Mouse (Mus musculus): ENCODE measurements around the gene Cant1. TPM values are rescaled to one million over a fixed set of nuclear protein-coding genes. Genes with fewer than 3 reads are reported as not detected.

Cant1 gene
- total and polyA plus RNA-seq, 3 experiments, result 28.8 to 59.5 (median 35.6) TPM

- DNase-seq, result peak; percentile 54
Observed at GRCm38 (mm10) chr11:118430291-118430885, 11.5 kb upstream of the Cant1 start.

- no peak for DNase-seq
Observed at GRCm38 (mm10) chr11:118428944-118429709, 10.2 kb upstream of the Cant1 start.

DNA sequence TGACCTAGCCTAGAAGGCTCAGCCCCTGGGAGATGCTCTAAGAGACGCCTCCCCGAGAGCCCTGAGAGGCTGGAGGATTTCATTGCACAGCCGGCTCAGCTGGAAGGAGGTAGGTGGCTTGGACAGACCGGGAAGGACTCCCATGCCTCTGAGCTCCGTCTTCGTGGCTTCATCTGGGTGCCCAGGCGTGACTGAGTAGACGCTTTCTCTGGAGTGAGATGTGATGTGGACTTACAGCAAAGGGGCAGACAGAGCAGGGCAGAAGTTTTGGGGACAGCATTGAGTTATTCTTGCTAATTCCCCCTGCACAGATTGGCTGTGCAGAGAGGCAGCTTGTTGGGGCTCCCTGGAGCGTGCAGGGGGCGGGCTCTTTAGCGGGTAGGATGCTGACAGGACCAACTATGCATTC, 9.6 kb upstream of the Cant1 start:
- DNase-seq, result peak; percentile 50

DNA sequence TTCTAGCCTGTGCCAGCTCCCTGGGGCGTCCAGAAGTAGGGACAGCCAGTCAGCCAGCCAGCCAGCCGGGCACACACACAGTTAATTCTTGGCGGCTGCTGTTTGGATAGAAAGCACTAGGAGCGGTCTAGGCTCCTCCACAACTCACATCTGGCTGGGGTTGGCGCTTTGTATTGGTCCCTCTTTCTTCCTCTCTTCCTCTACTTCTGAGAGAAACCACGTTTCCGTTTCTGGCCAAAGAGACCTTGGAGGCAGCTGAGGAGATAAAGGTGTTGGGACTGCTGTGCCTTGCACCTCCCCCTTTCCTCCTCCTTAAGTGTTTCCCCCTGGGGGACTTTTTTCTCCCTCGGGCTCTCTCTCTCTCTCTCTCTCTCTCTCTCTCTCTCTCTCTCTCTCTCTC, 9.1 kb upstream of the Cant1 start, which contains the start of gene C1qtnf1:
Gene C1qtnf1 (plus strand): TSS at position 218 of the 400 bp plus-strand sequence.
- DNase-seq, result peak; percentile 38

GRCm38 (mm10) chr11:118427266-118427779, 8.4 kb upstream of the Cant1 start:
- no peak for DNase-seq

DNA sequence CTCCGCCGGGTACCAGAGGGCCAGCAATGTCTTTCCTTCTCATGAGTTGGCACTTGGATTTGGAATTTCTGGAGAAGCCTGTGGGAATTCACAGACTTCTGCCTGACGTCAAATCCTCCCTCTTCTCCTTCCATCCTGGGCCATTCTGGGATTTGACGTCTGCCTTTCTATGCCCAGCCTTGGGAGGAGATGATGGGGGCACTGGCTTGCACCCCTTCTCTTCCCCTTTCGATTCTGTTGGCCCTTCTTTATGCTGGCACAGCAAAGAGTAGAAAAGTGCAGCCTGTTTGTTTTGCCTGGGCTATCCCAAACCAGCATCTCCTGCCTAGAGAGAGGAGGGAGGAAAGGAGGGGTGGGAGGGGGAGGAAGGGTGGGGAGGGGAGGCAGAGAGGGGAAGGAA, 7.9 kb upstream of the Cant1 start:
- no peak for DNase-seq

GRCm38 (mm10) chr11:118424621-118425335, 5.9 kb upstream of the Cant1 start:
- no peak for DNase-seq

GRCm38 (mm10) chr11:118423266-118423971, 4.5 kb upstream of the Cant1 start:
- peak; percentile 84 for DNase-seq

DNA sequence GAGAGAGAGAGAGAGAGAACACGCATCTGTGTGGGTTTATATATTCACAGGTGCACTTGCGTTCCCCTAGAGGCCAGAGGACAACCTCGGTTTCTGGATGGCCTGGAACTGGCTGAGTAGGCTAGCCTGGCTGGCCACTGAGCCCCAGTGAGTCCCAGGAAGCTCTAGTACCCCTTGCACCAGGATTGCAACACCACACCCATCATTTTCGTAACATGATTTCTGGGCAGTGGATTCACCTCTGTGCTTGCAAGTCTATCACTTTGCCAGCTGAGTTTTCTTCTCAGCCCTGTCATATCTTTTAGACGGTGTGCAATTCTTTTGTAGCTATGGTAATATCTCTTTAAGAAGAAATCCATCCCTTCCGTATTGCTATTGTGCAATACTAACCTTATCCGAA, 1.4 kb upstream of the Cant1 start:
- DNase-seq, result no peak

- DNase-seq, result no peak
Observed at GRCm38 (mm10) chr11:118418442-118418833, 448 bp downstream of the Cant1 start.

DNA sequence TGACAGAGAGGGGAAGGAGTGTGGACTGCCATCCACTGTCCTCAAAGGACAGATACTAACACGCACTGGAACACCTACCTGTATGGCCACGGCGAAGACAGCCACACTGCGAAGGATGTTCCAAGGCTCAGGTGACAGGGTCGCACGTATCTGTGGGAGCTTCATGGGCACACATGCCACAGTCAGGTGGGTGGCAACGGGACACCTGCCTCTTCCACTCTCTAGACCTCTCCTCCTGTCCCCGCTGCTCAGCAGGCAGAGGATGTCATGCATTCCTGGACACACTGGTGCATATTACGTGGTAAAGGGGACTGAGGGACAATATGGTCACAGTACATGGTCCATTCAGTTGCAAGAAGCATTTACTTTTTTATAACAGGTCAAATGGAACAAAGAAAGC, 1.4 kb downstream of the Cant1 start:
- no peak for DNase-seq

GRCm38 (mm10) chr11:118416046-118416445, 2.8 kb downstream of the Cant1 start:
- DNase-seq, result no peak

DNA sequence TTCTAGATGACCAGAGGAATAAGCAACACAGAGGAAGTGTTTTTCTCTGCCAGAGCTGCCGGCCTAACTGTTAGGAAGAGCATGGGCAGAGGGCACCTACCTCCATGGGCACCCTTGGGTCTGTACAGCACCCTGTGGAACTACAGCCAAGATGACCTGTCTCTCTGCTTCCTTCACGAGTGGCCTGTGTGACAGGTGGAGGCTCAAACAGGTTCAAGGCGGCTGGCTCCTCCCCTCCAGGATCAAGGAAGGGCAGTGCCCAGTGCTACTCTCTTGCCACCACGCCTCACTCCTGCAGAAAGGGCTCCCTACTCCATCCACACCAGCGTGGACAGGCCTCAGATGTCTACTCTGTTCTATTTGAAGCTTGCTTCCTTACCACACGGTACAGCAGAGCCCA, 3.3 kb downstream of the Cant1 start:
- no peak for DNase-seq

- DNase-seq, result no peak
Observed at GRCm38 (mm10) chr11:118414270-118414669, 4.6 kb downstream of the Cant1 start.

GRCm38 (mm10) chr11:118413055-118413454, 5.8 kb downstream of the Cant1 start:
- no peak for DNase-seq

- DNase-seq, result no peak
Observed at GRCm38 (mm10) chr11:118412601-118413000, 6.3 kb downstream of the Cant1 start.

- no peak for DNase-seq
Observed at GRCm38 (mm10) chr11:118411271-118411670, 7.6 kb downstream of the Cant1 start.

DNA sequence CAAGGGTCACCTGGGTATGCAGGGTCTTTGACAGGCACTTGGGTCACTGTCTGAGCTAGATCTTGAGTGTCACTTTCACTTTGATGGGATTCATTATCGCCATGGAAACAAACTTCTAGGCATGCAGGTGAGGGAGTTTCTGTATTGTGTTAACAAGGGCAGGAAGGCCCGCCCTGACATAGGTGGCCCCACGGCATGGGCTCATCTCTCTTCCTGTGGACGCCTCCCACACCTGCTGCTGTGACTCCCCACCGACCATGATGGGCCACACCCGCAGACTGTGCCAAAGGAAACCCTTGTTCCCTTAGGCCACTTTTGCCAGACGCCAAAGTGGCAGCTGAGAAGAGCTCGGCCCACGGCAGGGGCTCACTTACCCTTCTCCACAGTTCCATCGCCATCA, 8.4 kb downstream of the Cant1 start:
- no peak for DNase-seq

DNA sequence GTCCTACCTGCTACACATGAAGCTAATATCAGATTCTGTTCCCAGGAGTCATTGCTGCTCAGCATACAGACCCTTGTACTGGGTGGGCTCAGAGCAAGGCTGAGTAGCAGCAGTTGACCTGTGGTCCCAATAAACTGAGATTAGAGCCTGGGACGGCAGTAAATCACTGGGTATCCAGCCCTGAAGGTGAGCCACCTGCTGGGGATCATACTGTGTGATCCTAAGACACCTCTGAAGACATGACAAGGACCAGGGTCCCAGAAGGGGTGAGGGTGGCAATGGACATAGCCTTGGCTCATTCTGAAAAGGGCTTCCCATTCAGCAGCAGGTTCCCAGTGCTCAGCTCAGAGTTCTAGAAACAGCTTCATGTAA, 8.8 kb downstream of the Cant1 start:
- no peak for DNase-seq

- peak; percentile 2 for DNase-seq
Observed at GRCm38 (mm10) chr11:118409106-118410072, 9.5 kb downstream of the Cant1 start.

All from adrenal gland, adult 2 months (tissue).